In the genomic region with DNA sequence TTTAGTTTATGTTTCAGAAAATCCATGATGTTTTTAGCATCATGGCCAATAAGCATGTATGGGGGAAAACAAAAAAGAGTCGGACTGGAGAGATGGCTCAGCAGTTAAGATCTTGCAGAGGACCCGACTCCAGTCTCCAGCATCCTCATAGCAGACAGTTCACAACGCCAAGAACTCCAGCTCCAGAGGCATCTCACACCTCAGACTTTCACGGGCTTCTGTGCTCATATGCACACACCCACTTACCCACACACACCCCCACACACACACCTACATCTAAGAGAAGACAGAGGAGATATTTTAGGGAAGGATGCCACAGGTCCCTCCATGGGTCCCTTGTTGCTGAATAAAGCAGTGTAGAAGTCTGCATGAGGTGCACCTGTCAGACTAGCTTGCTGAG, we compare ENCODE assay signal across 50 mouse cellular contexts. TPM values are rescaled to one million over a fixed set of nuclear protein-coding genes. Genes with fewer than 3 reads are reported as not detected.
"Had no signal": no experiment of that assay in that cellular context is flagged by ENCODE, and none has a peak within 500 bp of the region (broad histone marks: within the 10 kb centered on the region; RNA-seq: fewer than 3 reads in every experiment).

No protein-coding gene starts in this region.

- H3K4me3 ChIP-seq: heart, embryonic 12.5 days; heart, embryonic 13.5 days; heart, embryonic 15.5 days; hindbrain, embryonic 10.5 days; hindbrain, embryonic 12.5 days; hindbrain, embryonic 13.5 days; hindbrain, embryonic 15.5 days; intestine, embryonic 15.5 days; kidney, embryonic 15.5 days; layer of hippocampus, adult 2 months had no signal

- H3K9me3 ChIP-seq: heart, embryonic 15.5 days; hindbrain, embryonic 10.5 days; hindbrain, embryonic 12.5 days; hindbrain, embryonic 15.5 days; intestine, embryonic 15.5 days; kidney, embryonic 15.5 days had no signal

- H3K36me3 ChIP-seq: heart, embryonic 12.5 days; heart, embryonic 13.5 days; heart, embryonic 15.5 days; hindbrain, embryonic 10.5 days; hindbrain, embryonic 12.5 days; hindbrain, embryonic 13.5 days; hindbrain, embryonic 15.5 days; intestine, embryonic 15.5 days; kidney, embryonic 15.5 days had no signal

- H3K27me3 ChIP-seq: heart, embryonic 12.5 days; heart, embryonic 13.5 days; heart, embryonic 15.5 days; hindbrain, embryonic 12.5 days; hindbrain, embryonic 13.5 days; hindbrain, embryonic 15.5 days; intestine, embryonic 15.5 days; kidney, embryonic 15.5 days had no signal

- H3K27ac ChIP-seq: heart, embryonic 15.5 days; hindbrain, embryonic 10.5 days; hindbrain, embryonic 12.5 days; hindbrain, embryonic 13.5 days; hindbrain, embryonic 14.5 days; hindbrain, embryonic 15.5 days; hindbrain, postnatal 0 days; intestine, embryonic 15.5 days; kidney, embryonic 15.5 days; kidney, postnatal 0 days; layer of hippocampus, adult 2 months had no signal

- H3K4me1 ChIP-seq: hindbrain, embryonic 12.5 days; hindbrain, embryonic 15.5 days; intestine, embryonic 15.5 days; kidney, embryonic 15.5 days had no signal

- ATAC-seq: hindbrain, embryonic 16.5 days; hindbrain, postnatal 0 days; inflammation-experienced regulatory T-cells, adult 6 months; intestine, embryonic 15.5 days; intestine, embryonic 16.5 days; intestine, postnatal 0 days had no signal

- DNase-seq: heart, postnatal 10 days; heart, postnatal 14 days; heart, postnatal 36 days; heart, postnatal 4 days; kidney, adult 11 months; kidney, adult 18-20 months; kidney, adult 2 months; kidney, adult 8-10 months; kidney, adult 9 months; kidney, postnatal 10 days; kidney, postnatal 14 days; kidney, postnatal 25 days; kidney, postnatal 36 days; kidney, postnatal 4 days; layer of hippocampus, adult 9-11 months; layer of hippocampus, postnatal 36 days had no signal

RNA-seq across cellular contexts. Expression of a gene that starts 14.4 kb away (rescaled TPM):
- total RNA-seq: heart, postnatal 10 days; heart, postnatal 14 days; heart, postnatal 25 days; heart, postnatal 36 days; heart, postnatal 4 days; hematopoietic stem cell, adult 5-6 weeks; hindbrain, postnatal 0 days; layer of hippocampus, adult 18-20 months; layer of hippocampus, adult 8-10 months; layer of hippocampus, postnatal 10 days; layer of hippocampus, postnatal 25 days; layer of hippocampus, postnatal 36 days; left cerebral cortex, adult 18-20 months; left cerebral cortex, adult 8-10 months had no signal
- polyA plus RNA-seq: heart, embryonic 11.5 days; heart, embryonic 12.5 days; heart, embryonic 13.5 days; heart, embryonic 14.5 days; heart, embryonic 15.5 days; heart, embryonic 16.5 days; heart, postnatal 0 days; hindbrain, embryonic 10.5 days; hindbrain, embryonic 11.5 days; hindbrain, embryonic 12.5 days; hindbrain, embryonic 13.5 days; hindbrain, embryonic 14.5 days; hindbrain, embryonic 15.5 days; hindbrain, embryonic 16.5 days; hindbrain, postnatal 0 days; inflammation-experienced regulatory T-cells, adult 6 months; intestine, embryonic 14.5 days; intestine, embryonic 15.5 days; intestine, embryonic 16.5 days; intestine, postnatal 0 days; kidney, adult 2 months; kidney, embryonic 14.5 days; kidney, embryonic 15.5 days; kidney, embryonic 16.5 days; kidney, postnatal 0 days; large intestine, adult 2 months had no signal

RNA-seq across cellular contexts. Expression of a gene that starts 56.7 kb away (rescaled TPM):
- total RNA-seq: heart, postnatal 14 days; heart, postnatal 25 days; heart, postnatal 36 days; hematopoietic stem cell, adult 5-6 weeks had no signal
- polyA plus RNA-seq: inflammation-experienced regulatory T-cells, adult 6 months; intestine, embryonic 16.5 days; large intestine, adult 2 months had no signal
